Mouse (Mus musculus) thymus, postnatal 25 days (tissue): ENCODE results near the gene Itih4.

ENCODE experiments used
- DNase-seq: peaks from one replicate; pipeline ENCODE4 v3.0.0; 2022

Itih4 gene

DNA sequence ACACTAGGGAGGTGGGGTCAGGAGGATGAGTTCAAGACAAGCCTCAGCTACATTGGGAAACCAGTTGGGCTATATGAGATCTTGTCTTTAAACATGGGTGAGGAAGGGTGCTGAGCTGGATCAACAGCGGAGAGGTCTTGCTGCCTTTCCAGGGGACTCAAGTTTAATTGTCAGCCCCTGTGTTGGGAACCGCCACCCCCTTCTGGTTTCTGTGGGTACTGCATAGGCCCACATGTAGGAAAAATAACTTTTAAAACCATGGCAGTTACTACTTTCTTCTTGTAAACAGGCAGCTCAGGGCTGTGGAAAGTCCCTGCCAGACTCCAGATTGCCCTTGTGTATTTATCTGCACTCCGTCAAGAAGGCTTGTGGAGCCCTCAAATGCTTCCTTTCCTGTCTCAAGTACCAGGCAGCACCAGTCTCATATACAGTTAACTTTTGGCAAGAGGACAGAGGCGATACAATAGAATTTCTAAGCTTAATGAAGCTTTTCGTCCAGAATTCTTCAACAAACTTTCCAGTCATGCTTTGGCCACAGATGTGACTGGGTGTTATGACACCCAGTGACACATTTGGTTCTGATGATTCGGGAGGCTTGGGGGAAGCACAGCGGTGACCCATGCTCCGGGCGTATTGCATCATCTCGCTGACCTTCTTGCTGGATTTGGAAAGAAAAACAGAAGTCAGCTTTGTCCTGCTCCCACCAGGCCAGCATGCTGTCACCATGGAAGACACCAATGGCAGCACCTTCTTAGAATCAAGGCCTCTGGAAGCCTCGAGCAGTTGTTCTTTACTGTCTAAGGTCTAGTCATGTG is 57.8 kb downstream of the Itih4 start:
- DNase-seq: peak; percentile 58

GRCm38 (mm10) chr14:30944745-30945144 is 58.5 kb downstream of the Itih4 start:
- DNase-seq: no peak

DNA sequence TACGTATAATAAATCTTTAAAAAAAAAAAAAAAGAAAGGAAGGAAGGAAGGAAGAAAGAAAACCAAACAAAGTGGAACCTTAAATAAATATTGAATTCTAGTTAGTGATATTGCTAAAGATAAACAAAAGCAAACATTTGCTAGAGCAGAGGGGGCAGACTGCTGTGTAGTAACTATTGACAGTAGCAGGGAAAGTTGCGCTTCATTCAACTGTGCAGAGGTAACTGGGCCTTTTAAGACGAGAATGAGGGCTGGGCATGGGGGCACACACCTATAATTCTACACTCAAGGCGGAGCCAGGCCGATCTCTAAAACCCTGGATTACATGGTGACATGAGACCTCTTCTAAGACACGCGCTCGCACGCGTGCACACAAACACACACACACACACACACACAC is 63.7 kb downstream of the Itih4 start:
- DNase-seq: no peak

DNA sequence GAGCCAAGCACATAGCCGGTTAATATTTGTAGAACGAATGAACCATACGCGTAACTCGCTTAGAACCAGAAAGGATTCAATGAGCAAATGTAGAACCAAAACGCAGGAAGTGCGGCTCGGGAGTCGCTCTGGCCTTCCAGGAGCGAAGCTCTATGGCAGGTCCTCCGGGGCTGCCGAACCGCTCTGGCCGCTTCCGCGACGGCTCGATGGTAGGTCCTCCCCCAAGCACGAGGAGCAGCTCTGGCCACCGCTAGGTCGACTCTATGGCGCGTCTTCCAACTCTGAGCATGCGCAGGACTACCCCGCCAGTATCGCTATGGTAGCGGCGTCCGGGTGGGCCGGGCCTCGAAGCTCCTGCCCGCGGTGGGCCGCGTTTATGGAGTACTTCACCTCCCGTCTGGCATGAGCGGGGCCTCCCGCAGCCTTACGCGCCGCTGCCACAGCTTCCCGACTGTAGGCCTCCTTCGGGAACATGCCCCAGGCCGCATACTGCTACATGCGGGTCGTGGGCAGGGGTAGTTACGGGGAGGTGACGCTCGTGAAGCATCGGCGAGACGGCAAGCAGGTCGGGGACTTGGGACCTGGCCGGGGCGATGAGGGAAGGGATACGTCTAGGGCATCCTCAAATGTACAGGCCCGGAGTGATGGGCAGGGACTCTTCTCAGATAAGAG is 65.0 kb downstream of the Itih4 start, which contains the start of gene Nek4:
Gene Nek4, plus strand, starts transcription at position 224 of the 672 bp plus-strand sequence.
- DNase-seq: peak; percentile 97
